Mouse (Mus musculus) hindbrain, embryonic 11.5 days (tissue): Measurements from ENCODE around the gene Actn3. TPM values are rescaled to one million over a fixed set of nuclear protein-coding genes. Genes with fewer than 3 reads are reported as not detected.

Experiments used
- ATAC-seq: fragments of 200-750 bp; cut with Nextera tagmentation; 2 replicates; pipeline ENCODE4 v1.8.0; 2017; ENCODE audit warnings: mild to moderate bottlenecking, moderate TSS enrichment, moderate library complexity; ENCODE audit not compliant: low FRiP score
- DNase-seq: peaks from one replicate; pipeline ENCODE4 v3.0.0-alpha.2; 2015; ENCODE audit warnings: low spot score
- H3K27ac ChIP-seq: fragments of 300-500 bp; sonication (generic); 2 replicates; pipeline ENCODE4 v1.5.1; 2014; ENCODE audit warnings: mild to moderate bottlenecking, low read depth, low read length
- H3K27me3 ChIP-seq: fragments of 300-500 bp; sonication (generic); 2 replicates; pipeline ENCODE4 v1.6.1; 2014; ENCODE audit warnings: mild to moderate bottlenecking, low read length, moderate library complexity, mixed read lengths; ENCODE audit not compliant: control insufficient read depth, insufficient read depth
- H3K36me3 ChIP-seq: fragments of 300-500 bp; sonication (generic); 2 replicates; pipeline ENCODE4 v1.6.1; 2014; ENCODE audit warnings: mild to moderate bottlenecking, low read length, moderate library complexity, mixed read lengths; ENCODE audit not compliant: control insufficient read depth, insufficient read depth
- H3K4me1 ChIP-seq: fragments of 300-500 bp; sonication (generic); replicated peaks from 2 replicates; pipeline ENCODE4 v1.6.1; 2014; ENCODE audit warnings: low read length, mixed read lengths; ENCODE audit not compliant: control insufficient read depth, insufficient read depth
- H3K4me2 ChIP-seq: fragments of 300-500 bp; sonication (generic); replicated peaks from 2 replicates; pipeline ENCODE4 v1.6.1; 2014; ENCODE audit warnings: mild to moderate bottlenecking, low read depth, low read length
- H3K4me3 ChIP-seq: fragments of 300-500 bp; sonication (generic); 2 replicates; pipeline ENCODE4 v1.5.1; 2014; ENCODE audit warnings: low read depth, low read length
- H3K9ac ChIP-seq: fragments of 300-500 bp; sonication (generic); 2 replicates; pipeline ENCODE4 v1.6.1; 2014; ENCODE audit warnings: low read depth, low read length
- H3K9me3 ChIP-seq: fragments of 300-500 bp; sonication (generic); 2 replicates; pipeline ENCODE4 v1.6.1; 2016; ENCODE audit warnings: low read length; ENCODE audit not compliant: control insufficient read depth
- WGBS: fragments of 180-500 bp; shearing (Covaris S2); extraction: QIAGEN DNeasy Blood & Tissue Kit; methylation state at CpG from one replicate; pipeline ENCODE4 v1.1.7; 2014; 5-methylcytosine and 5-hydroxymethylcytosine counted together
- polyA plus RNA-seq: library from polyadenylated mRNA; unstranded; fragments of >200 nt; fragmentation: Nextera tagmentation; extraction: Ambion mirVana; gene quantifications from 2 replicates; pipeline ENCODE4 v1.2.1, GENCODE M21; 2014

Gene Actn3
- polyA plus RNA-seq, 1 experiment from 2014 or later, result 1.4 TPM

DNA sequence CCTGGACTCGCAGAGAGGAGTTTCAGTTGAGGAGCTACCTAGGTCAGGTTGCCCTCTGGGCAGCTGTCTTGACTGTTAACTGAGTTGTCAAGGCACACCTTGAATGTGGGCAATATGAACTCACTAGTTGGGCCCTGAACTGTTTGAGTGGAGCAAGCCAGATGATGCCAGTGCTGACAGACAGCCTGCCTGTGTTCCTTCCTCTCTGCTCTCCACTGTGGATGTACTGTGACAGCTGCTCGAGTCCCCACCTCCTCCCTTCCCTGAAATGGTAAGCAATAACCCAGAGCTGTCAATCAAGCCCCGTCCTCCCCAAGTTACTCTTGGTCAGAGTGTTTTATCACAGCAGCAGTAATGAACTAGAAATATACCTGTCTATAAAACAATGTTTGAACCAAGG, 22.2 kb upstream of the Actn3 start:
- no peaks in the 10 kb centered on the region for H3K27me3 ChIP-seq
- H3K36me3 ChIP-seq, result no peaks in the 10 kb centered on the region
- DNase-seq, result no peak
- no peak overlapping the region for H3K27ac ChIP-seq
- no peaks in the 10 kb centered on the region for H3K9me3 ChIP-seq
- no peak overlapping the region for H3K9ac ChIP-seq
- no peak overlapping the region for H3K4me2 ChIP-seq
- ATAC-seq, result no peak
- H3K4me1 ChIP-seq, result no peaks in the 10 kb centered on the region
- no peak overlapping the region for H3K4me3 ChIP-seq
- WGBS, result 79% methylated on average over 3 of the region's 3 CpGs

DNA sequence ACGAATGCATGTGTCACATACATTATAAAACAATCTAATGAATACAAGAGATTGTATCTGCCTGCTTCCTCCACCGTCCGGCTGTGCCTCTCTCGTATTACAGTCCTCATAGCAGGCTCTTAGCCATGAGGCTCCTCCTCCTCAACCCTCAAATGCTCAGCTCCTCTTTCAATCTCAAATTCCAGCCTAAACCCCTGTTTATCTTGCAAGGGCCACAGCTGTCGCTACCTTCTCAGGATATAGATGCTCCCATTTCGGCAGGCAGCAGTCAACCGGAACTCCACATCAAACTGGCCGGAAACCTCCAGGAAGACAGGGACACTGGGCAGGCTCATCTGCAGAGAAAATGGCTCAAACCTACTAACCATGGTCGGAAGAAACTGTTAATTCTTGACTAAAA, 21.3 kb upstream of the Actn3 start:
- 77% methylated on average over 9 of the region's 9 CpGs for WGBS
- no peak for ATAC-seq
- Histone ChIP-seq H3K9ac (no peak overlapping the region), H3K4me1 (no peaks in the 10 kb centered on the region), H3K27me3 (no peaks in the 10 kb centered on the region), H3K4me3 (no peak overlapping the region), H3K9me3 (no peaks in the 10 kb centered on the region), H3K4me2 (no peak overlapping the region), H3K27ac (no peak overlapping the region), H3K36me3 (no peaks in the 10 kb centered on the region)
- no peak for DNase-seq

DNA sequence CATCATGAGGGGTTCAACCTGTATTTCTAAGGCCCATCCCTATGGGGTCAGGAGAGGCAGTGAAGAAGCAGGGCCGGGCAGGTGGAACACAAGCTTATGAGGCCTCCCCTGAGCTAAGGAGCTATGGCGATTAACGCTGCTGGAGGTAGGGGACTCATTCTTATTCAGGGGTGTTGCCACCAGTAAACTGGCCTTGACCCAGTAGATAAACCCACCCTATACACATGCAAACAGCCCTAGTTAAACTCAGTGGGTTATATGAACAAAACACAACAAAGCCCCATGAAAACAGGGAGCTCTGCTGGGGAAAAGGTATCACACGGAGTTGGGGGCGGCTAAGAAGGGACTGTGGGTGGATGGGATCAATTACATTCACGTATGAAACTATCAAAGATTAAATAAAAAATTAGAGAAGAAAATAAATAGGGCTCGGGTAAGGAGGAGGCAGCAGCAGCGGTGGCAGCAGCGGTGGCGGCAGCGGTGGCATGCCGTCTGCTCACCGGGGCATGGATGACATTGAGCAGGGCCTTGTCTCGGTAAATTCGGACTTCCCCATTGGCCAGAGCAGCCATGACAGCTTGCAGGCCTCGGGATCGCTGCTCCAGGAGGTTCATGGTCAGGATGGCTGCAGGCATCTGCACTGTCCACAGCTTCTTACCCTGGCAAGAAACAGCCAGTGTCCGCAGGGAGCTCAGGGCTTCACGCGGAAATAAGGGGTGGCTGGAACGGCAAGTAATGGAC, 19.2 kb upstream of the Actn3 start:
- no peak overlapping the region for H3K4me2 ChIP-seq
- no peaks in the 10 kb centered on the region for H3K36me3 ChIP-seq
- H3K9me3 ChIP-seq, result no peaks in the 10 kb centered on the region
- no peaks in the 10 kb centered on the region for H3K4me1 ChIP-seq
- no peak overlapping the region for H3K9ac ChIP-seq
- no peak overlapping the region for H3K27ac ChIP-seq
- no peak overlapping the region for H3K4me3 ChIP-seq
- WGBS, result 51% methylated on average over 21 of the region's 21 CpGs
- no peaks in the 10 kb centered on the region for H3K27me3 ChIP-seq
- DNase-seq, result no peak
- ATAC-seq, result no peak

GRCm38 (mm10) chr19:4891798-4892197, 14.1 kb upstream of the Actn3 start:
- Histone ChIP-seq H3K4me1 (no peaks in the 10 kb centered on the region), H3K4me2 (no peak overlapping the region), H3K9ac (no peak overlapping the region), H3K4me3 (no peak overlapping the region), H3K9me3 (no peaks in the 10 kb centered on the region), H3K36me3 (peaks cover 4% of the 10 kb centered on the region; the same call in 1 of the 2 replicates), H3K27me3 (no peaks in the 10 kb centered on the region), H3K27ac (no peak overlapping the region)
- DNase-seq (no peak), ATAC-seq (no peak)
- 79% methylated on average over 3 of the region's 3 CpGs for WGBS

- H3K36me3 ChIP-seq, result peaks cover 4% of the 10 kb centered on the region; the same call in 1 of the 2 replicates
- WGBS, result 85% methylated on average over 10 of the region's 10 CpGs
- no peak overlapping the region for H3K4me3 ChIP-seq
These were observed 12.1 kb upstream of the Actn3 start for GRCm38 (mm10) chr19:4889791-4890190.

GRCm38 (mm10) chr19:4883961-4884360, 6.3 kb upstream of the Actn3 start:
- Histone ChIP-seq H3K27me3 (no peaks in the 10 kb centered on the region), H3K4me3 (no peak overlapping the region), H3K9ac (no peak overlapping the region), H3K4me1 (no peaks in the 10 kb centered on the region; the same call in 1 of the 2 replicates), H3K4me2 (no peak overlapping the region), H3K36me3 (no peaks in the 10 kb centered on the region), H3K27ac (no peak overlapping the region), H3K9me3 (no peaks in the 10 kb centered on the region)
- ATAC-seq (no peak), DNase-seq (no peak)
- 82% methylated on average over 4 of the region's 4 CpGs for WGBS

More at GRCm38 (mm10) chr19:4889791-4890190, 12.1 kb upstream of the Actn3 start:
- Histone ChIP-seq H3K9ac (no peak overlapping the region), H3K4me2 (no peak overlapping the region), H3K4me1 (no peaks in the 10 kb centered on the region), H3K9me3 (no peaks in the 10 kb centered on the region), H3K27ac (no peak overlapping the region), H3K27me3 (no peaks in the 10 kb centered on the region)
- DNase-seq (no peak), ATAC-seq (no peak)

DNA sequence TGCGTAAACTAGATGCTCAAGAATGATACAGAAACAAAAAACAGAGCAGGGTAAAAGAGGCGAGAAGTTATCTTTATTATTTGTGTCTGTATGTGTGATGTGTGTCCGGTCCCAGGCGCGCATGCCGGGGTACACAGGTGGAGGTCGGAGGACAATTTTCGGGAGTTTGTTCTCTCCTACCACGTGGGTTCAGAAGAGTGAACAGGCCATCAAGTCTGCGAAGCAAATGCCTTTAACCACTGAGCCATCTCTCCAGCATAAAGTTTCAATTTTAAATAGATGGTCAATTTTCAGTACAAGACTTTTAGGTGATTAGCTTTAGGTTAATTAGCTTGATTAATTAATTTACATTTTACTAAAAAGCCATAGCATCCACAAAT, 1.6 kb upstream of the Actn3 start:
- H3K4me3 ChIP-seq, result peak overlapping the region; percentile 62
- H3K4me2 ChIP-seq, result peak overlapping the region; percentile 89
- no peaks in the 10 kb centered on the region for H3K9me3 ChIP-seq
- no peaks in the 10 kb centered on the region for H3K27me3 ChIP-seq
- no peaks in the 10 kb centered on the region for H3K36me3 ChIP-seq
- 67% methylated on average over 10 of the region's 10 CpGs for WGBS
- no peak overlapping the region for H3K9ac ChIP-seq
- H3K4me1 ChIP-seq, result peaks cover 2% of the 10 kb centered on the region; the same call in 1 of the 2 replicates
- ATAC-seq, result no peak
- no peak for DNase-seq
- no peak overlapping the region for H3K27ac ChIP-seq

- Histone ChIP-seq H3K4me3 (peak within 1 kb of the TSS; percentile 62), H3K27me3 (no peaks in the 10 kb centered on the region), H3K4me1 (peaks cover 2% of the 10 kb centered on the region; the same call in 1 of the 2 replicates), H3K4me2 (peak within 1 kb of the TSS; percentile 89), H3K36me3 (no peaks in the 10 kb centered on the region), H3K9me3 (no peaks in the 10 kb centered on the region), H3K27ac (no peak within 1 kb of the TSS), H3K9ac (peak within 1 kb of the TSS; percentile 62)
- 2% methylated on average over 52 of the region's 52 CpGs for WGBS
- ATAC-seq (peak; percentile 97), DNase-seq (peak; percentile 97)
These were observed 955 bp upstream of the Actn3 start, which contains the start of gene Zdhhc24 for GRCm38 (mm10) chr19:4878405-4879323. Gene Zdhhc24, plus strand, starts transcription at chr19:4878668.
